Mouse (Mus musculus) right cerebral cortex, adult 2 months (tissue): ENCODE results near the gene Grsf1.

Experiments used
- DNase-seq, 2 experiments: peaks; one replicate each; pipeline ENCODE4 v3.0.0; 2021 to 2022; ENCODE audit warnings: low spot score in 2 of 2

Gene Grsf1

GRCm38 (mm10) chr5:88630883-88631282, 45.1 kb downstream of the Grsf1 start:
- no peak for DNase-seq

GRCm38 (mm10) chr5:88629987-88630386, 46.0 kb downstream of the Grsf1 start:
- no peak for DNase-seq

GRCm38 (mm10) chr5:88629125-88629524, 46.8 kb downstream of the Grsf1 start:
- no peak for DNase-seq

- DNase-seq, result no peak
Observed at GRCm38 (mm10) chr5:88627545-88627944, 48.4 kb downstream of the Grsf1 start.

GRCm38 (mm10) chr5:88616988-88617387, 59.0 kb downstream of the Grsf1 start:
- DNase-seq, result no peak

GRCm38 (mm10) chr5:88614129-88614528, 61.8 kb downstream of the Grsf1 start:
- DNase-seq, result peak; percentile 56 to 61
